Mouse (Mus musculus): ENCODE results near the gene Tmem30b. TPM values are rescaled to one million over a fixed set of nuclear protein-coding genes. Genes with fewer than 3 reads are reported as not detected.
"Not testable (repeated sequence)": the region's sequence is repeated elsewhere in the genome, so short reads cannot be mapped to it uniquely, and the experiment has no call there.

Gene Tmem30b
- polyA plus RNA-seq, 1 experiment: 0.62 TPM

GRCm38 (mm10) chr12:73574632-73575031 lies 28.4 kb upstream of the Tmem30b start:
- DNase-seq: no peak
- WGBS: 70% methylated on average over 15 of the region's 15 CpGs
- Histone ChIP-seq H3K27me3 (ENCODE audit: control insufficient read depth, insufficient read depth, low read length) (no peaks in the 10 kb centered on the region), H3K4me1 (ENCODE audit: control insufficient read depth, insufficient read depth, low read length) (no peaks in the 10 kb centered on the region), H3K27ac (ENCODE audit: insufficient read depth, low read length) (no peak overlapping the region), H3K4me3 (replicated peaks; ENCODE audit: insufficient read depth, low read depth, low read length) (no peak overlapping the region)
- no peak for TF ChIP-seq CTCF (IDR thresholded peaks at IDR 0.05; ENCODE audit: borderline replicate concordance, insufficient read depth, low read depth, low read length)
- TF ChIP-seq POLR2A (IDR thresholded peaks at IDR 0.05; ENCODE audit: borderline replicate concordance, insufficient read depth, low read length): no peak

DNA sequence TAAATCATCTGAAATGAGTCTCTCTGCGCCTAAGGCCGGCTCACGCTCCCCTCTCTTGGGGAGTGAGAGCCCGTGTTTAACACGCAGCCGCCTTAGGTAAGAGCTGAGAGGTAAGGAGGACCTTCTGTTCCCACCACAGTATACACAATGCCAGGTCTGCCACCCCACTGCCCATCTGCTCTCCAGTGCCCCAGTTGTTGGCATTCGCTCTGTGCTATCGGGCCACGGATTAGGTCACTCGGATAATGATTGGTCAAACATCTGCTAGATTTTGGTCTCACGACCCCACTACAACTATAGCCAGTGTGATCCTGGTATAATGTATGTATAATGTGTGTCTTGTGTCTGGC lies 19.4 kb upstream of the Tmem30b start:
- H3K4me3 ChIP-seq (replicated peaks; ENCODE audit: insufficient read depth, low read depth, low read length): peak overlapping the region; percentile 29
- WGBS: 28% methylated on average over 11 of the region's 11 CpGs
- no peaks in the 10 kb centered on the region for H3K4me1 ChIP-seq (ENCODE audit: control insufficient read depth, insufficient read depth, low read length)
- TF ChIP-seq CTCF (IDR thresholded peaks at IDR 0.05; ENCODE audit: borderline replicate concordance, insufficient read depth, low read depth, low read length) (no peak), POLR2A (IDR thresholded peaks at IDR 0.05; ENCODE audit: borderline replicate concordance, insufficient read depth, low read length) (no peak)
- no peak overlapping the region for H3K27ac ChIP-seq (ENCODE audit: insufficient read depth, low read length)
- H3K27me3 ChIP-seq (ENCODE audit: control insufficient read depth, insufficient read depth, low read length): no peaks in the 10 kb centered on the region; the same call in 1 of the 2 replicates
- no peak for DNase-seq

GRCm38 (mm10) chr12:73564795-73565619 lies 18.8 kb upstream of the Tmem30b start:
- H3K27ac ChIP-seq (ENCODE audit: insufficient read depth, low read length): no peak overlapping the region
- TF ChIP-seq POLR2A (IDR thresholded peaks at IDR 0.05; ENCODE audit: borderline replicate concordance, insufficient read depth, low read length) (no peak), CTCF (IDR thresholded peaks at IDR 0.05; ENCODE audit: borderline replicate concordance, insufficient read depth, low read depth, low read length) (peak; percentile 28; the same call in 1 of the 2 replicates)
- H3K27me3 ChIP-seq (ENCODE audit: control insufficient read depth, insufficient read depth, low read length): no peaks in the 10 kb centered on the region; the same call in 1 of the 2 replicates
- H3K4me3 ChIP-seq (replicated peaks; ENCODE audit: insufficient read depth, low read depth, low read length): peak overlapping the region; percentile 29
- 16% methylated on average over 21 of the region's 21 CpGs for WGBS
- no peaks in the 10 kb centered on the region for H3K4me1 ChIP-seq (ENCODE audit: control insufficient read depth, insufficient read depth, low read length)
- DNase-seq: peak in 1 of 2 experiments; percentile 22

- no peak overlapping the region for H3K4me3 ChIP-seq (replicated peaks; ENCODE audit: insufficient read depth, low read depth, low read length)
- no peak for DNase-seq
- WGBS: 13% methylated on average over 10 of the region's 10 CpGs
Observed at GRCm38 (mm10) chr12:73564176-73564575, 18.0 kb upstream of the Tmem30b start.

DNA sequence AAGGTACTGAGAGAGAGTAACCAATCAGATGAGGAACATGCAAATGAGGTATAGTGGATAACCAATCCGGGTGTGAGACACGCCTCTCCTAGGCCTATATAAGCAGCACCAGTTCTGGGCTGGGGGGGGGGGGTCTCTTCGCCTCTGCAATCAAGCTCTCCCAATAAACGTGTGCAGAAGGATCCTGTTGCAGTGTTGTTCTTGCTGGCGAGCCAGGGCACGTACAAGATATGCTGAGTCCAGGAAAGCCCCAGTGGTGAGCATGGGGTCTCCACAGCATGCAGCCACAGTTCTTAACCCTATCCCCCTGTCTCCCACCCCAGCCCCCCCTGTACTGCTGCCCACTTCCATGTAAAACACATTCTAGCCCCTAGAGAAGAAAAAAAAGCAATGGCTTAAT lies 16.9 kb upstream of the Tmem30b start:
- H3K4me3 ChIP-seq (replicated peaks; ENCODE audit: insufficient read depth, low read depth, low read length); DNase-seq; H3K27me3 ChIP-seq (ENCODE audit: control insufficient read depth, insufficient read depth, low read length); H3K4me1 ChIP-seq (ENCODE audit: control insufficient read depth, insufficient read depth, low read length); H3K27ac ChIP-seq (ENCODE audit: insufficient read depth, low read length): not testable (repeated sequence)
- WGBS: 80% methylated on average over 6 of the region's 6 CpGs

More at GRCm38 (mm10) chr12:73564176-73564575, 18.0 kb upstream of the Tmem30b start:
- H3K4me1 ChIP-seq (ENCODE audit: control insufficient read depth, insufficient read depth, low read length): no peaks in the 10 kb centered on the region
- no peaks in the 10 kb centered on the region; the same call in 1 of the 2 replicates for H3K27me3 ChIP-seq (ENCODE audit: control insufficient read depth, insufficient read depth, low read length)
- TF ChIP-seq CTCF (IDR thresholded peaks at IDR 0.05; ENCODE audit: borderline replicate concordance, insufficient read depth, low read depth, low read length) (no peak), POLR2A (IDR thresholded peaks at IDR 0.05; ENCODE audit: borderline replicate concordance, insufficient read depth, low read length) (no peak)
- no peak overlapping the region for H3K27ac ChIP-seq (ENCODE audit: insufficient read depth, low read length)

DNA sequence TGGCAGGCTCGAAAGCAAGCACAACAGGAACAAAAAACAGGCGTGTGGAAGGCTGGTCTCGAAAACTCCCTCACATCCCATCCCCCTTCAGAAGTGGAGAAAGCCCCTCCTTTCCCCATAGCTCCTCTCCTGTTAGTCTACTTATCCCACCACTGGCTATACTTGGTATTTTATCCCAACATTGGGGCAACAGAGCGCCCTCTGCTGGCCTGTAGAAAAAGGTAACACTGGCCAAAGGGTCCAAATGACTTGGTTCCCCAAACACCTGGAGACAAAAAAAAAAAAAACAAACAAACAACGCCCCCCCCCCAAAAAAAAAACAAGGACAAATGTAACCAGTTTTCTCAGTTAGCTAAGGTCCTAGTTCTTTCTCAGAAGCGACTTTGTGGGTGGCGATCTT lies 13.9 kb upstream of the Tmem30b start:
- no peak for DNase-seq
- WGBS: 57% methylated on average over 7 of the region's 7 CpGs
- H3K4me1 ChIP-seq (ENCODE audit: control insufficient read depth, insufficient read depth, low read length): no peaks in the 10 kb centered on the region
- H3K27me3 ChIP-seq (ENCODE audit: control insufficient read depth, insufficient read depth, low read length): no peaks in the 10 kb centered on the region
- H3K27ac ChIP-seq (ENCODE audit: insufficient read depth, low read length): no peak overlapping the region
- TF ChIP-seq CTCF (IDR thresholded peaks at IDR 0.05; ENCODE audit: borderline replicate concordance, insufficient read depth, low read depth, low read length) (no peak), POLR2A (IDR thresholded peaks at IDR 0.05; ENCODE audit: borderline replicate concordance, insufficient read depth, low read length) (no peak)
- H3K4me3 ChIP-seq (replicated peaks; ENCODE audit: insufficient read depth, low read depth, low read length): no peak overlapping the region

DNA sequence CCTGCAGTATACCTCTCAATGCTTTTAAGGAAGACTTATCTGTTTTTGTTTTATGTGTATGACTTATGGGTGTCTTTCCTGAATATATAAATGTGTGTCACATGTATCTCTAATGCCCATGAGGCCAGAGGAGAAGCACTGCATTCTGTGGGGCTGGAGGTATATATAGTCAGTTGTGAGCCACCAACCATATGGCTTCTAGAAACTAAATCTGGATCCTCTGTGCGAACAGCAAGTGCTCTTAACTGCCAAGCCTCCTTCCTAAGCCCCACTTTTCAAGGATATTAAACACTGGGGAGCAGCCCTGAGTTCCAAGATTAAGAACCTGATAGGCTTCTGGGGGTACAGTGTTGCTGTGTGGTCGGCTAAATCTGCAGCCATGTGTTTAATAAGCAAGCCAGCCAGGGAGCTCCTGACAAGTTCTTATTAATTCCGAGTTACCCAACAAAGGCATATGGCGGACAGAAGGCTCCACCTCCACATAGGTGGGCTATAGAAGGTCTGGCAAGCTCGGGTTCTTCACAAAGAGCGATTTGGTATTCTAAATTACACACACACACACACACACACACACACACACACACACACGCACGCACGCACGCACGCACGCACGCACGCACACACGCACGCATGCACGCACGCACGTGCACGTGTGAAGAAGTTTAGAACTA lies 12.5 kb upstream of the Tmem30b start:
- no peaks in the 10 kb centered on the region for H3K27me3 ChIP-seq (ENCODE audit: control insufficient read depth, insufficient read depth, low read length)
- H3K4me1 ChIP-seq (ENCODE audit: control insufficient read depth, insufficient read depth, low read length): no peaks in the 10 kb centered on the region
- H3K27ac ChIP-seq (ENCODE audit: insufficient read depth, low read length): no peak overlapping the region
- TF ChIP-seq POLR2A (IDR thresholded peaks at IDR 0.05; ENCODE audit: borderline replicate concordance, insufficient read depth, low read length) (no peak), CTCF (IDR thresholded peaks at IDR 0.05; ENCODE audit: borderline replicate concordance, insufficient read depth, low read depth, low read length) (no peak)
- H3K4me3 ChIP-seq (replicated peaks; ENCODE audit: insufficient read depth, low read depth, low read length): no peak overlapping the region
- WGBS: 88% methylated on average over 20 of the region's 20 CpGs
- DNase-seq: no peak

- Histone ChIP-seq H3K27ac (ENCODE audit: insufficient read depth, low read length) (no peak overlapping the region), H3K4me3 (replicated peaks; ENCODE audit: insufficient read depth, low read depth, low read length) (no peak overlapping the region), H3K4me1 (ENCODE audit: control insufficient read depth, insufficient read depth, low read length) (no peaks in the 10 kb centered on the region), H3K27me3 (ENCODE audit: control insufficient read depth, insufficient read depth, low read length) (no peaks in the 10 kb centered on the region)
- peak; percentile 48; the same call in 1 of the 2 replicates for TF ChIP-seq CTCF (IDR thresholded peaks at IDR 0.05; ENCODE audit: borderline replicate concordance, insufficient read depth, low read depth, low read length)
- no peak for TF ChIP-seq POLR2A (IDR thresholded peaks at IDR 0.05; ENCODE audit: borderline replicate concordance, insufficient read depth, low read length)
- DNase-seq: peak; percentile 32 to 50
- WGBS: 3% methylated on average over 5 of the region's 5 CpGs
Observed at GRCm38 (mm10) chr12:73554155-73554554, 8.0 kb upstream of the Tmem30b start.

All from cerebellum, adult 2 months (tissue).